Mouse (Mus musculus) heart, embryonic 16.5 days (tissue): Measurements from ENCODE around the gene Ypel4. TPM values are rescaled to one million over a fixed set of nuclear protein-coding genes. Genes with fewer than 3 reads are reported as not detected.

ENCODE experiments used
- ATAC-seq: fragments of 200-750 bp; cut with Nextera tagmentation; replicated peaks from 2 replicates; pipeline ENCODE4 v1.8.0; 2017; ENCODE audit warnings: moderate number of reproducible peaks; ENCODE audit not compliant: insufficient read depth, low FRiP score; ENCODE audit errors: extremely low read depth
- H3K27ac ChIP-seq: fragments of 300-500 bp; sonication (generic); 2 replicates; pipeline ENCODE4 v1.5.1; 2014; ENCODE audit warnings: mild to moderate bottlenecking, low read length, control low read depth, moderate library complexity
- H3K27me3 ChIP-seq: fragments of 300-500 bp; sonication (generic); 2 replicates; pipeline ENCODE4 v1.6.1; 2014; ENCODE audit warnings: low read length, mixed read lengths; ENCODE audit not compliant: control insufficient read depth, insufficient read depth
- H3K36me3 ChIP-seq: fragments of 300-500 bp; sonication (generic); 2 replicates; pipeline ENCODE4 v1.6.1; 2014; ENCODE audit not compliant: control insufficient read depth, insufficient read depth
- H3K4me1 ChIP-seq: fragments of 300-500 bp; sonication (generic); 2 replicates; pipeline ENCODE4 v1.6.1; 2014; ENCODE audit warnings: low read length, mixed read lengths; ENCODE audit not compliant: control insufficient read depth, insufficient read depth
- H3K4me2 ChIP-seq: fragments of 300-500 bp; sonication (generic); 2 replicates; pipeline ENCODE4 v1.6.1; 2014; ENCODE audit warnings: low read depth, mild to moderate bottlenecking, control low read depth, low read length
- H3K4me3 ChIP-seq: fragments of 300-500 bp; sonication (generic); 2 replicates; pipeline ENCODE4 v1.5.1; 2014; ENCODE audit warnings: mild to moderate bottlenecking, control low read depth, low read length
- H3K9ac ChIP-seq: fragments of 300-500 bp; sonication (generic); 2 replicates; pipeline ENCODE4 v1.6.1; 2014; ENCODE audit warnings: low read length, control low read depth
- H3K9me3 ChIP-seq: fragments of 300-500 bp; sonication (generic); replicated peaks from 2 replicates; pipeline ENCODE4 v1.6.1; 2016; ENCODE audit warnings: low read length; ENCODE audit not compliant: control insufficient read depth
- WGBS: fragments of 180-500 bp; shearing (Covaris S2); extraction: QIAGEN DNeasy Blood & Tissue Kit; methylation state at CpG from one replicate; pipeline ENCODE4 v1.1.7; 2014; 5-methylcytosine and 5-hydroxymethylcytosine counted together
- polyA plus RNA-seq: library from polyadenylated mRNA; unstranded; fragments of >200 nt; fragmentation: Nextera tagmentation; extraction: Ambion mirVana; gene quantifications from 2 replicates; pipeline ENCODE4 v1.2.1, GENCODE M21; 2015

Ypel4 gene
- polyA plus RNA-seq, 1 experiment from 2014 or later, result 2.6 TPM

- no peak for ATAC-seq
- H3K4me1 ChIP-seq, result no peaks in the 10 kb centered on the region
- H3K9ac ChIP-seq, result no peak overlapping the region
- H3K4me3 ChIP-seq, result no peak overlapping the region
- H3K4me2 ChIP-seq, result no peak overlapping the region
- H3K27ac ChIP-seq, result no peak overlapping the region
- WGBS, result 52% methylated on average over 6 of the region's 6 CpGs
- no peaks in the 10 kb centered on the region for H3K9me3 ChIP-seq
- no peaks in the 10 kb centered on the region for H3K36me3 ChIP-seq
- H3K27me3 ChIP-seq, result no peaks in the 10 kb centered on the region
These were observed 16.3 kb downstream of the Ypel4 start for GRCm38 (mm10) chr2:84750115-84750514.

- no peak for ATAC-seq
- no peak overlapping the region for H3K4me3 ChIP-seq
These were observed 22.4 kb downstream of the Ypel4 start for GRCm38 (mm10) chr2:84756245-84756644.

GRCm38 (mm10) chr2:84757026-84757682, 23.3 kb downstream of the Ypel4 start:
- Histone ChIP-seq H3K27ac (no peak overlapping the region), H3K27me3 (no peaks in the 10 kb centered on the region), H3K36me3 (no peaks in the 10 kb centered on the region), H3K9ac (no peak overlapping the region), H3K9me3 (no peaks in the 10 kb centered on the region), H3K4me2 (no peak overlapping the region), H3K4me3 (no peak overlapping the region), H3K4me1 (no peaks in the 10 kb centered on the region)
- 55% methylated on average over 7 of the region's 7 CpGs for WGBS
- ATAC-seq, result no peak

More at GRCm38 (mm10) chr2:84756245-84756644, 22.4 kb downstream of the Ypel4 start:
- H3K4me2 ChIP-seq, result no peak overlapping the region
- no peak overlapping the region for H3K27ac ChIP-seq
- 61% methylated on average over 5 of the region's 5 CpGs for WGBS
- no peaks in the 10 kb centered on the region for H3K27me3 ChIP-seq
- H3K9ac ChIP-seq, result no peak overlapping the region
- no peaks in the 10 kb centered on the region for H3K4me1 ChIP-seq
- no peaks in the 10 kb centered on the region for H3K36me3 ChIP-seq
- no peaks in the 10 kb centered on the region for H3K9me3 ChIP-seq

GRCm38 (mm10) chr2:84758542-84759127, 24.8 kb downstream of the Ypel4 start:
- peak; percentile 28 for ATAC-seq
- Histone ChIP-seq H3K27ac (no peak overlapping the region), H3K4me3 (no peak overlapping the region), H3K9me3 (no peaks in the 10 kb centered on the region), H3K9ac (no peak overlapping the region), H3K36me3 (no peaks in the 10 kb centered on the region), H3K4me1 (no peaks in the 10 kb centered on the region), H3K4me2 (no peak overlapping the region), H3K27me3 (no peaks in the 10 kb centered on the region)
- 1% methylated on average over 2 of the region's 2 CpGs for WGBS

- Histone ChIP-seq H3K27ac (no peak overlapping the region), H3K4me2 (no peak overlapping the region), H3K4me1 (no peaks in the 10 kb centered on the region), H3K27me3 (no peaks in the 10 kb centered on the region), H3K36me3 (no peaks in the 10 kb centered on the region), H3K9ac (no peak overlapping the region), H3K4me3 (no peak overlapping the region), H3K9me3 (no peaks in the 10 kb centered on the region)
- no peak for ATAC-seq
- WGBS, result 66% methylated on average over 8 of the region's 8 CpGs
These were observed 26.9 kb downstream of the Ypel4 start for GRCm38 (mm10) chr2:84760777-84761176.

- Histone ChIP-seq H3K9me3 (no peaks in the 10 kb centered on the region), H3K9ac (no peak overlapping the region), H3K4me3 (no peak overlapping the region), H3K27ac (no peak overlapping the region), H3K27me3 (no peaks in the 10 kb centered on the region), H3K36me3 (no peaks in the 10 kb centered on the region), H3K4me1 (no peaks in the 10 kb centered on the region), H3K4me2 (no peak overlapping the region)
- 78% methylated on average over 3 of the region's 3 CpGs for WGBS
- ATAC-seq, result no peak
These were observed 27.5 kb downstream of the Ypel4 start for GRCm38 (mm10) chr2:84761309-84761708.

GRCm38 (mm10) chr2:84761840-84762239, 28.0 kb downstream of the Ypel4 start:
- ATAC-seq, result no peak
- no peaks in the 10 kb centered on the region for H3K4me1 ChIP-seq
- H3K4me2 ChIP-seq, result no peak overlapping the region
- H3K9me3 ChIP-seq, result no peaks in the 10 kb centered on the region
- H3K36me3 ChIP-seq, result no peaks in the 10 kb centered on the region
- no peak overlapping the region for H3K4me3 ChIP-seq
- no peaks in the 10 kb centered on the region for H3K27me3 ChIP-seq
- whole genome bisulfite sequencing, result 69% methylated on average over 1 of the region's 1 CpGs
- no peak overlapping the region for H3K27ac ChIP-seq
- H3K9ac ChIP-seq, result no peak overlapping the region

GRCm38 (mm10) chr2:84762295-84762694, 28.4 kb downstream of the Ypel4 start:
- no peaks in the 10 kb centered on the region for H3K9me3 ChIP-seq
- no peak overlapping the region for H3K4me3 ChIP-seq
- 55% methylated on average over 4 of the region's 4 CpGs for WGBS
- no peaks in the 10 kb centered on the region for H3K4me1 ChIP-seq
- H3K36me3 ChIP-seq, result no peaks in the 10 kb centered on the region
- H3K9ac ChIP-seq, result no peak overlapping the region
- no peaks in the 10 kb centered on the region for H3K27me3 ChIP-seq
- no peak overlapping the region for H3K4me2 ChIP-seq
- no peak for ATAC-seq
- H3K27ac ChIP-seq, result no peak overlapping the region

GRCm38 (mm10) chr2:84762818-84763217, 29.0 kb downstream of the Ypel4 start:
- Histone ChIP-seq H3K27me3 (no peaks in the 10 kb centered on the region), H3K4me3 (no peak overlapping the region), H3K36me3 (no peaks in the 10 kb centered on the region), H3K4me1 (no peaks in the 10 kb centered on the region), H3K9me3 (no peaks in the 10 kb centered on the region), H3K4me2 (no peak overlapping the region), H3K27ac (no peak overlapping the region), H3K9ac (no peak overlapping the region)
- WGBS, result 38% methylated on average over 1 of the region's 1 CpGs
- ATAC-seq, result no peak
